Mouse (Mus musculus) thymus, postnatal 0 days (tissue): ENCODE measurements around the gene Psma2. TPM values are rescaled to one million over a fixed set of nuclear protein-coding genes. Genes with fewer than 3 reads are reported as not detected.

Source experiments
- DNase-seq: peaks from one replicate; pipeline ENCODE4 v3.0.0-alpha.2; 2015; ENCODE audit warnings: low spot score
- polyA plus RNA-seq: library from polyadenylated mRNA; unstranded; fragments of >200 nt; fragmentation: Nextera tagmentation; extraction: Ambion mirVana; gene quantifications from 2 replicates; pipeline ENCODE4 v1.2.1, GENCODE M21; 2015

Gene Psma2
- 288 and 296 TPM in 2 replicates for polyA plus RNA-seq

- DNase-seq = peak; percentile 100
Measured at GRCm38 (mm10) chr13:14612926-14613529, at the start of gene Psma2, which contains the start of gene Mrpl32. Psma2 (plus strand) TSS chr13:14613240. Mrpl32 (minus strand) TSS chr13:14613165.

GRCm38 (mm10) chr13:14574128-14574527, 38.9 kb upstream of the Psma2 start:
- no peak for DNase-seq

- no peak for DNase-seq
Measured at GRCm38 (mm10) chr13:14580392-14580791, 32.6 kb upstream of the Psma2 start.

GRCm38 (mm10) chr13:14602744-14603143, 10.3 kb upstream of the Psma2 start:
- no peak for DNase-seq

GRCm38 (mm10) chr13:14607616-14608015, 5.4 kb upstream of the Psma2 start:
- no peak for DNase-seq

GRCm38 (mm10) chr13:14612463-14612862, 577 bp upstream of the Psma2 start:
- no peak for DNase-seq

GRCm38 (mm10) chr13:14613553-14613952, 513 bp downstream of the Psma2 start:
- DNase-seq = peak; percentile 40

- DNase-seq = peak; percentile 72
Measured at GRCm38 (mm10) chr13:14618724-14619123, 5.7 kb downstream of the Psma2 start.

- DNase-seq = peak; percentile 94
Measured at GRCm38 (mm10) chr13:14629726-14630641, 16.9 kb downstream of the Psma2 start, which contains the start of gene AW209491. AW209491 (plus strand) TSS chr13:14630154.

- DNase-seq = no peak
Measured at GRCm38 (mm10) chr13:14639998-14640397, 27.0 kb downstream of the Psma2 start.

- DNase-seq = peak; percentile 15
Measured at GRCm38 (mm10) chr13:14649301-14649700, 36.3 kb downstream of the Psma2 start.

- no peak for DNase-seq
Measured at GRCm38 (mm10) chr13:14667107-14667506, 54.1 kb downstream of the Psma2 start.

GRCm38 (mm10) chr13:14670342-14670741, 57.3 kb downstream of the Psma2 start:
- DNase-seq = no peak

- no peak for DNase-seq
Measured at GRCm38 (mm10) chr13:14688955-14689354, 75.9 kb downstream of the Psma2 start.

GRCm38 (mm10) chr13:14716801-14717200, 103.8 kb downstream of the Psma2 start:
- no peak for DNase-seq

GRCm38 (mm10) chr13:14717755-14718154, 104.7 kb downstream of the Psma2 start:
- DNase-seq = no peak

Other genes starting within 250 kb of the Psma2 start
- gene Hecw1, start 90.0 kb upstream of the Psma2 start, polyA plus RNA-seq = 0.05 and 0.06 TPM in 2 replicates
- gene Mrpl32, start 75 bp upstream of the Psma2 start, polyA plus RNA-seq = 153 and 164 TPM in 2 replicates
- 18.7 and 19.9 TPM in 2 replicates for gene AW209491, start 16.9 kb downstream of the Psma2 start, polyA plus RNA-seq